Mouse (Mus musculus) small intestine, adult 2 months (tissue): ENCODE results near the gene Trim44.

Experiments
- CTCF ChIP-seq: fragments of 200-500 bp; IDR thresholded peaks from 2 replicates; pipeline ENCODE4 v1.5.1; 2012; ENCODE audit warnings: low read depth, mild to moderate bottlenecking, control low read depth, inconsistent platforms, low read length, moderate library complexity, mixed read lengths; ENCODE audit not compliant: insufficient replicate concordance, insufficient read length; ENCODE audit errors: extremely low read depth
- POLR2A ChIP-seq: fragments of 200-500 bp; IDR thresholded peaks from 2 replicates; pipeline ENCODE4 v1.6.1; 2012; ENCODE audit warnings: low read depth, mild to moderate bottlenecking, control low read depth, inconsistent platforms, low read length, moderate library complexity

- TF ChIP-seq POLR2A (no peak), CTCF (no peak)
Measured at GRCm38 (mm10) chr2:102446851-102447250, 39.2 kb upstream of the Trim44 start.
